Mouse (Mus musculus) adipocyte (in vitro differentiated cells): ENCODE measurements around the gene Xlr3a.
"Not testable (repeated sequence)": the region's sequence is repeated elsewhere in the genome, so short reads cannot be mapped to it uniquely, and the experiment has no call there.

Experiments used
- DNase-seq: peaks from one replicate; pipeline ENCODE4 v3.0.0-alpha.2; 2016; ENCODE audit warnings: low spot score

Xlr3a gene

DNA sequence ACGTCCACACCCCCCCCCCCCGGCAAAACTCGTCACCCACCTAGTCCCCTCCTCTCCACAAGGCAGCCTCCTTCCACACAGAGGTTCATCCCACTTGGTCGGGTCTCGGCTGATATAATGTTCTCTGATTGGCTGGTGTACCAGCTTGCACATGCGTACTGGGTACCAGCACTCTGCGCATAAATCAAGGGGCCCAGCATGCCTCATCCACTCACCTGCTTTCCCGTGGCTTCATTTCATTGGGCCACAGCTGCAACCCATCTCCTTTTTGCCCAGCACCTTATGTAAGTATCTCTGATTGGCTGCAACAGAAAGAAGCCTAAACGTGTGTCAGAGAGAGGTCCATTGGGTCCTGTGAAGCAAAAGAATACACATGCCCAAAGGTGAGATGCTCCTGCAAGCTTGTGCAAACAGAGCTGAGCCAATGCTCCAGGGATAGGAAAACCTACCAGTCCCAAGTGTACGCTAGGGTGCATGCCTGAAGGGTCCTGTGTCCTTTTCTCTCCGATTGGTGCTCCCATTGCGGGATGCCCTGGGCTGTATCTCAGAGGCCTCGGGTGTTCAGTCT lies at the start of gene Xlr3a:
Gene Xlr3a (minus strand): TSS at position 155 of the 568 bp plus-strand sequence.
- DNase-seq = not testable (repeated sequence)

DNA sequence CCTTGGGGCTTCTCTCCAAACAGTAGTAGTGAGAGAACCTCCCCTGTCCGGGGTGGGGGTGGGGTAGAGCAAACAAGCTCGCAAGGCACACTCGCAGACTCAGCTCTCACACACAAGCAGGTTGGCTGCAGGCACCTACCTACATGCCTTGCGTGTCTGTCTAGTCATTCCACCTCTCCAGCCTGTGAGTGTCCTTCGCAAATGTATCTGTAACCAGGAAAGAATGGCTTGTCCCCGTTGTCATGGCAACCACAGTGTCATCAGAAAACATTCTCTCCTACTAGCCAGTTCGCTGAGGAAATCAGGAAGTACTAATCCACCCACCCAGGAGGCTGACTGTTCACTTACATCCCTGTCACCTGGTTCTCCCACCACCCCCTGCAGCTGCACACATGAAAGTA lies 46.3 kb upstream of the Xlr3a start:
- DNase-seq = not testable (repeated sequence)

DNA sequence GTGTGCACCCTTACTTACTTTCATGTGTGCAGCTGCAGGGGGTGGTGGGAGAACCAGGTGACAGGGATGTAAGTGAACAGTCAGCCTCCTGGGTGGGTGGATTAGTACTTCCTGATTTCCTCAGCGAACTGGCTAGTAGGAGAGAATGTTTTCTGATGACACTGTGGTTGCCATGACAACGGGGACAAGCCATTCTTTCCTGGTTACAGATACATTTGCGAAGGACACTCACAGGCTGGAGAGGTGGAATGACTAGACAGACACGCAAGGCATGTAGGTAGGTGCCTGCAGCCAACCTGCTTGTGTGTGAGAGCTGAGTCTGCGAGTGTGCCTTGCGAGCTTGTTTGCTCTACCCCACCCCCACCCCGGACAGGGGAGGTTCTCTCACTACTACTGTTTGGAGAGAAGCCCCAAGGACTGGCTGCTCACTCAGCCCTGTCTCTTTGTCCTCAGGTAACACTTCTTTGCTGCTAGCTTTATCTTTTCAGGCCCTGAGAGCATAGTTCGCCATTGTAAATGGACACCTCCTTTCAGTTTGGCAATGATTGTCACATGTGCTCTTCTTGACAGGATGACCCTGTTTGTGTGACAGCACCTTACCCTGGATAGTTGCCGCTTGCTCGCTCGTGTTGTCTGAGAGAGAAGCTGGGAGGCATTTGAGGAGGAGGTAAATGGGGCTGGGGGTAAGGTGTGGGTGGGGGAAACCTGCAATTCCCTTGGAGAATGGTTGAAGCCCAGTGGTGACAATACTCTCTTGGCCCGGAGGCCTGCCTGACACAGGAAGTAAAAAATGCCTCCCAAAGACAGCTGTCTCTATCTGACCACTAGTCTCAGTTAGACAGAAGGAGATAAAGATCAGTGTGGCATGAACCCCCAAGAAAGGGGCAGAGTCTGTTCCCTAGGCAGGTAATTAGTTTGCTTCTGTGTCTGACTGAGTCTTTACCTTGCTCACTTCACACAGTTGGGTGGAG lies 26.2 kb upstream of the Xlr3a start:
- not testable (repeated sequence) for DNase-seq

DNA sequence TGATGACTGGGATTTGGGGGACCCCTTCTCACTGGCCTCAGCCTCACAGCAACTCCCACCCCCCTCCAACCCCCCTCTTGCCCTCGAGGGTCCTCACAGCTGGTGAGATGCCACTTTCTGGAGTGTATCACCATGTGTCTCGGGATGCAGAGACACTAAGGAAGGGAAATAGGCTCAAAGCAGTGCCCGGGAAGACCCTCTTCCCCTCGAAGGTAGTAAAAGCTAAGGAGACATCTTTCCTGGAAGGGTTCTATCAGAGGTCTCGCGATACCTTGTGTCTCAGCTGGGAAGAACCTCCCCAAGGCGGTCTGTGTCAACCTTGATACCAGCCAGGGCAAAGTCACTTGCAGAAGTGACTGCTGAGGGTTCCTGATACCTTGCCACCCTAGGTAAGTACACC lies 19.9 kb upstream of the Xlr3a start, which contains the start of gene Gm14685:
Gene Gm14685 (plus strand): TSS at position 301 of the 400 bp plus-strand sequence.
- DNase-seq = not testable (repeated sequence)

DNA sequence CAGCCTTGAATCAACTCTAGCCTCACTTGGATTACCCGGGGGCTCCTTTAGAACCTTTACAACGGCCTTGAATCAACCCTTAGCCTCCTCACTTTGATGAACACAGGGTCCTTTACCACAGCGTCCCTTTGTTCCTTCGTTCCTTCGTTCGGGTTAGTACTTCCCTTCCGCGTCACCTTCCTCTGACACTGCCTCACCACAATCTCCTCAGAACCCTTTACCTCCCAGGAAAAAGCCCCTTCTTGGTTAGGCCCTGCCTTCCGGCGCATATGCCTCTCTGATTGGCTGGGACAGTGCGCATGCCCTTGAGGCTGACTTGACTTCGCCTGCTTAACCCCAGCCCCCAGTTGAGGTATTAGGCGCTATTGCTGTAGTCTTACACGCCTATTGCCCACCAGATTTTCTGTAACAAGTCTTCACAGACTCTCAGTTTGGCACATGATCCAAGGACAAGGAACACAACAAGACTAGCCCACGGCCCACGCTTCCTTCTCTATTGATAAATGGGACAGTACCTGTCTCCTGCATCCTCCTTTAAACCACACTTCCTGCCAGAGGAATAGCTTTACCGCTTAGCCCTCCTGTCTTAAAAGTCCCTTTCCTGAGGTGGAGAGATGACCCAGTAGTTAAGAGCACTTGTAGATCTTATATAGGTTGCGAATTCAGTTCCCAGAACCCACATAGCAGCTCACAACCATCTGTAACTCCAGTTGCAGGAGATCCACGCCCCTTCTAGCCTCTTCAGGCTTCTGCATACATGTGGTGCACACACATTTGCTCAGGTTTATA lies 14.4 kb downstream of the Xlr3a start, which contains the start of gene Xlr4a:
Gene Xlr4a (minus strand): TSS at position 212 of the 789 bp plus-strand sequence.
- DNase-seq = not testable (repeated sequence)

DNA sequence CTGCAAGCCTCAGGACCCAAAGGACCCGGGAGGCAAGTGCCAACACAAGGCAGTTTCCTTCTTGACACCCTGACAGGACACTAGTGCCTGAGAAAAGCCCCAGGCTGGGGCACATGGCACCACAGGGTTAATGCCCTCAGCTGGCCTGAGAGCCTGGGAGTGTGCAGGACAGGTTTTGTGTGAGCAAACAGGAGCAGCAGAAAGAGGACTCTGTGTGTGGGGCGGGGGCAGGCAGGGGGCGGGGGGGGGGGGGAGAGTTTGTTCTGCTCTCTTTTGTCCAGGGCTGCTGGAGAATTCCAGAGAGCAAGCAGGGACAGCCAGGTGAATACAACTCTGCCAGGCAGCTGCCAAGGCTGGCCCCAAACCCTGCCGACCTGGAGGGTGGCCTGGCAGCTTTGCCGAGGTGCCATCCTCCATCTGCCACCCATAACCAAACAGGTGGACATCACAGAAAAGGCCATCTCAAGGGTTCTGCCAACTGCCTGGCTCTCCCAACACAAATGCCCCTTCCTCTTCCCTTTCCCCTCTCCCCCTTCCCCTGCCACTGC lies 30.1 kb downstream of the Xlr3a start:
- DNase-seq = not testable (repeated sequence)

DNA sequence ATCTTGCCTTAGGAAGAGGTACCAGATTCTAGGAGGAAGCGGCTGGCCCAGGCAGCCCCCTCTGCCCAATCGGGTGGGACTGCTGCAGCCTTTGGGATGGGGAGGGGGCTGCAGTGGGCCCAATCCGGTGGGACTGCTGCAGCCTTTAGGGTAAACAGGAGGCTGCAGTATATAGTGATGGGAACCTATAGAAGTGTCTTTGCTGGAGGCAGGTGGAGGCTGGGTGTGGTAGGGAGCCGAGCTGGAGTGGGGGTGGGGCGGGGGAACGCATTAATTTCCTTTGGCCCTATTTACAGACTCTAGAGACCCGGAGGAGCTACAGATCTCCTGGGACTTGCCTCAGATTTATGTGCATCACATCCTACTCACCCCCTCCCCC lies 32.5 kb downstream of the Xlr3a start, which contains the start of gene Pnma3:
Gene Pnma3 (plus strand): TSS at position 373 of the 379 bp plus-strand sequence.
- no peak for DNase-seq

DNA sequence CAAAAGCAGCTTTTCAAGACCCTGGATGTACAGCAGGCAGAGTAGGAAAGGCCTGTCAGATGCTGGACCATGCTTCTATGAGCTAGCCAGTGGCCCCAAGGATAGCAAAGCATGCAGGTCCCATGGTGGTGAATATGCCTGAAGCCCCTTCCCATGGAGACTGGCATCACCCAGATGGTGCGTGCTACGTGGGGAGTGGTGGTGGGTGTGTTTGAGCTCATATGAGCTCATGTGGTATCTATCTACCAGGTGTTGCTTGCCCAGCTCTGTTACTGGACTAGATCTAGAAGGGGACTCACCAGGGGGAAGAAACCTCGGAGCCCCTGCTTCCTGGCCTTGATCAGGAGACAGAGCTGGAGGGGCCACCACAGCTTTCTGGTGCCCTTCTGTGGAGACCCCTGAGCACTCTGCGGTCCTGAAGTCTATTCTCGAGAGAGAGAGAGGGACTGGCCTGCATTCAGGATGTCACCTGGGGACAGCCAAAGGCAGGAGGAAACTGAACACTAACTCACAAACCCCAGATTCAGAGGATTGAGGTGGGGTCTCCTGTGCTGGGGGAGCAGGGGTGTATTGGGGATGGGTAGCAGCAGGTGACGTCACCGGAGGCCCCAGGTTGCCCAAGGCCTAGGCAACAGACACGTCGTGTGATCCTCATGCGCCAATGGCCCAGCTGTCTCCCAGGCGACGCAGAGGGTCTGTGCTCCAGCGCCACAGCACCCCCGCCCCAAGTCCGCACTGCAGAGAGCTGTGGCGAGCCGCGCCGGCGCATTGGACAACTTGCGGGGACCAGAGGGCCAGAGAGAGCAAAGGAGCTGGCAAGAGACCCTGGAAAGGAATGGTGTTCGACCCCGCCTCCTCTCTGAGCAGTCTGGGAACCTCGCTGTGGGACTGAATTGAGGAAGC lies 33.1 kb downstream of the Xlr3a start:
- no peak for DNase-seq

DNA sequence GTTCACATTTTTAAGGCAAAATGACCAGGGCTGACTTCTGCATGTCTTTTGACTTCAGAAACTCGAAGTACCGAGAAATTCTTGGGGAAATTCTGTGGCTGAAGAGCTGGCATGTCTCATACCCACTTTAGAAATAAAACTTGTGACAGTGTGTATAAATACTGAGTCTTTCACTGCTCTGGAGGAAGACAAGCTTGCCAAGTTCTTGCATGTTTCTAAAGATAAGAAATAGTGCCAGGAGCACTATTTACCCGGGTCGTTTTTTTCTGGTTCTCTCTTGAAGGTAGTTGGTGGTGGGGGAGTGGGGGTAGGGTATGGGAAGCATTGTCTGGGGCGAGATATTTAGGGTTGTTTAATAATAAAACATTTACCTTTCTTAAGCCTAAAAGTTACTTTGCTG lies 34.6 kb downstream of the Xlr3a start:
- DNase-seq = no peak

DNA sequence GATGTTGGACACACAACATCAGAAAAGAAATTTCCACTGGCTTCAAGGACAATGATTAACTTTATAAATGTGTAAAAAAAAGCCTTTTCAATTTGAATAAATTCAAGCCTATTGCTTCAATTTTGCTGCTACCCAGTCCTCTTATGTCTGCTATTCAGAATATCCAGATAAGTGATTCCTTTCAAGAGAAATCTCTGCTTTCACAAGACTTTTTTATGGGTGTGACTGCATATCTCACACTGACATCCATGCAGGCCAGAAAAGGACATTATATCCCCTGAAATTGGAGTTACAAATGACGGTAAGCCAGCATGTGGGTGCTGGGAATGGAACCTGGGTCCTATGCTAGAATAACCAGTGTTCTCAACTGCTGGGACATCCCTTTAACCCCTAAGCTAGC lies 35.4 kb downstream of the Xlr3a start:
- DNase-seq = no peak

DNA sequence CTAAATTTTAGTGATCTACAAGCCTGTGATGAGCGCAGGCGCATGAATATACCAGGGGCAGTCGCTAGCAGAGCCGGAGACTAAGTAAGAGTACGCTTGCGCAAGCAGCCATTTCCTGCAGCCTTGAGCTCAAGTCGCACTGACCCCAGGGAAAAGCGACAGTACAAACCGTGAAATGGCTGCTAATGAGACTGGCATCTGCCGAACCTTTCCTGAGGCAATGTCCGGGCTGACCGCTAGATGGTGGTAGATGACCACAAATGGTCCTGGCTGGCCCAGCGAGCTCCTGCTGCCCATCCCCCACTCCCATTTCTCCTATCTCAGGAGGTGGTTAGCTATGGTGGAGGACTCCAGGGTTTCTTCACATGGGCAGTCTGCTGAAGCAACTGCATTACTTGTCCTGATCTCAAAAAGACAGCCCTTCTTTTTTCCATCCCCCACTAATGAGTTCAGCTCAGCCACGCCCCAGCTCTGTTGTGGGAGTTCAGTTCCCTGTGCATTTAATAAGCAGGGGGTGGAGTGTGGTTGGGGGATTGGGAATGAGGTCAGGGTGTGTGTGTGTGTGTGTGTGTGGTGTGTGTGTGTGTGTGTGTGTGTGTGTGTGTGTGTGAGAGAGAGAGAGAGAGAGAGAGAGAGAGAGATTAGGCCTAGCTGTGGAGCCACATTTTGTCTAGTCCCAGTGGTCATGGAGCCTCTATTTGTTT lies 42.9 kb downstream of the Xlr3a start:
- peak; percentile 92 for DNase-seq

DNA sequence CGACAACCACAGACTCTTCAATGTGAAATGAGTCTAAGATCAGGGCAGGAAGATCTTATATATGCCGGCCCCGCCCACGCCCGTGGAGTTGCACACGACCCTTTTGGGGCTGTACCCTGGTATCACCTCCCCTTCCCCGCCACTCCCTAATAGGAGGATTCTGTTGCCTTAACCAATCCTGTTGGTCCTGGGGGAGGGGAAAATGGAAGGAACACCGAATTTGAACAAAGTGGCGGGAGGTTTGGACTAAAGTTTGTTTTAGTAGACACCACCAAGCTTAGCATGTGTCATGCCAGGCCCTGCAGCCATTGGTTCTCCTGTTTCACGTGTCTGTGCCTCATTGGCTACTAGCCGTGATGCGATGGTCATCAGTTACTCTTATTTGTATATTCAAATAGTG lies 57.2 kb downstream of the Xlr3a start:
- DNase-seq = no peak

DNA sequence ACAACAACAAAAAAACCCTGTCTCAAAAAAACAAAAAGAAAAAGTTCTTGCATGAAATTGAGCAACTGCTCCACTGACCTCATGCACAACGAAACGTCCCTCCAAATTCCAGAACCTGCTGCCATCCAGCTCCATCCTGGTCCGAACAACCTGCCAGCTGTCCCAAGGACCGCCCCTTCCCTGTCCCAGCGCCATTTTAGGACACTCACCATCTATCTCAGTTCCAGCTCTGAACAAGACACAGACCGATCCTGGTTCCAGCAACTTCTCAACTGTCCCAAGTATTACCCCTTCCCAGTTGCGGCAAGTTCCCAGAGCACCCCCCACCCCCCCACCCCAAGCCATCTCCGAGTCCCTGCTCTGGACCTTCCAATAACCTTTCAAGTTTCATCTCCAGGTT lies 58.1 kb downstream of the Xlr3a start:
- DNase-seq = no peak

DNA sequence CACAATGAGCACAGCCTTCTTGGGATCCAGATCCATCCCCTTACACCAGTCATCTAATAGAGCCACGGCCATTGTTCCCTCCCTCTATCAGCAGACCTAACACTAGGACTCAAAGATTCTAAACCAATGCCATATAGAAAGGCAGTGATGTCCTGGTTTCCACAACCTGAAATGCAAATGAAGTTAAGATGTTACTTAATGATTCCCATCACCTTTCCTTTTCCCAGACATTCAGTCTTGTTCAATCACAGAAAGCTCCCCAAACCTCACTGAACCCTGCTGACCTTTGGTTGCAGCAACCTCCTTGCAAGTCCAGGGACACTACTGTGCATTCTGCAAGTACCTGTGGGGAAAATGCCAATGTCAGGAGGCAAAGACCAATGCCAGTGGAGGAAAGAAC lies 59.9 kb downstream of the Xlr3a start, which contains the start of gene Pnma5:
Gene Pnma5 (minus strand): TSS at position 101 of the 400 bp plus-strand sequence.
- no peak for DNase-seq
